Mouse (Mus musculus): Measurements from ENCODE around the gene Gm20388. TPM values are rescaled to one million over a fixed set of nuclear protein-coding genes. Genes with fewer than 3 reads are reported as not detected.
A peak's percentile ranks its signal among the peaks of the same experiment; 100 is the strongest.

Gm20388 gene
- polyA plus RNA-seq, 1 experiment from 2014 or later, result not detected

DNA sequence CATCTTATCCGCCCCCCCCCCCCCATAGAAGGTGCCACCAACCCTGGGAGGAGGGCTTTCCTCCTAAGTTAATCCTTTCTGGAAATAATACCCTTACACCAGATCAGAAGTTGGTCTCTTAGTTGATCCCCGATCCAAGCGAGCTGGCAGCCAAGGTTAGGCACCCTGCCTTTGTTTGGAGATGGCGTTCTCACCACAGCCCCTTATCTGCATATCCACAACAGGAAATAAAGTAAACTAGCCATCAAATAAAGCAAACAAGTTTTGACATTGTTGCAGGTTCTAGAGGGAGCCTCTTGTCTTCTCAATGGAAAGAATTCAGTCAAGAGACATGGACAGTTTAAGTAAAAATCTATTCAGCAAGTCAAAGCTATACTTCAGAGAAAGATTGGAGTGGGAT is 200.7 kb downstream of the Gm20388 start:
- Histone ChIP-seq H3K4me2 (replicated peaks; ENCODE audit: low read depth, low read length) (no peak overlapping the region), H3K9ac (ENCODE audit: low read depth, low read length) (no peak overlapping the region), H3K27me3 (ENCODE audit: control insufficient read depth, insufficient read depth, low read length) (peaks cover 17% of the 10 kb centered on the region), H3K27ac (ENCODE audit: low read depth, low read length) (no peak overlapping the region), H3K4me3 (ENCODE audit: low read length) (no peak overlapping the region), H3K4me1 (ENCODE audit: control insufficient read depth, insufficient read depth, low read length) (peaks cover 12% of the 10 kb centered on the region; the same call in 1 of the 2 replicates), H3K36me3 (ENCODE audit: control insufficient read depth, insufficient read depth, low read length) (no peaks in the 10 kb centered on the region), H3K9me3 (ENCODE audit: control insufficient read depth, low read length) (no peaks in the 10 kb centered on the region)
- ATAC-seq (ENCODE audit: low FRiP score, low TSS enrichment), result no peak
- 74% methylated on average over 4 of the region's 4 CpGs for WGBS

DNA sequence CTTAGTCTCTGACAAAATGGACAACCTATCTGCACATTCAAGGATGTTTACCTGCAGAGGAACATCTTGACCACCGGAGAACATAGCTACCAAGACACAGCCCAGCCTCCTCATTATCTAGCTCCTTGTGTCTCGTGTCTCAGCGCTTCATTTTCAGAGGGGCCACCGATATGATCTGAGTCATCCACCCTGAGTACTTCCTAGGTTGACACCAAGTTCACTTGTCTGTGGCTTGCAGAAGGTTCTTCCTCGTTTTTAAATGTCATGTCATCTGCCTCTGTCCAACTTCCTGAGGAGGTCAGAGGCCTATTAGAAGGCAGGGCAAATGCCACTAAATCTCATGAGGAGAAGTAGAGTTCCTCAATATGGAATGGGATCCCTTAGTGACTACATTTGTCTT is 201.9 kb downstream of the Gm20388 start:
- WGBS, result 82% methylated on average over 5 of the region's 5 CpGs
- H3K27ac ChIP-seq (ENCODE audit: low read depth, low read length), result no peak overlapping the region

DNA sequence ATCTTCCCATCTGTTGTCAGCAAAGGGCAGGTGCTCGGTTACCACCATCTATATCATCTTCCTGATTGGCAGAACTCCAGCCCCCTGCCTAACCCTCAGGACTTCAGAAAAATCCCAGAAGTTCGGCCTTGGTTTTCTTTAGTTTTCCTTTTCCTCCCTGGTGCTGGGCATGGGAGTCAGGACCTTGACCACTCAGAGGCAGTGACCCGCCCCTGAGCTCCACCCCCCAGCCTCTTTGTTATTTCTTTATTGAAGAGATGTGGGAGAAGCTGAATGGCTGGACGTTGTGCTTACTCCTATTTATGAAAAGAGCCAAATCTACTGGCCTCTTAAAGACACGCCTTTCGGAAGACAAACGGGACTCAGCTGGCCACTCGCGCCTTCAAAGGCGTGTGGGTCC is 202.7 kb downstream of the Gm20388 start:
- Histone ChIP-seq H3K27me3 (ENCODE audit: control insufficient read depth, insufficient read depth, low read length) (peaks cover 22% of the 10 kb centered on the region), H3K9me3 (ENCODE audit: control insufficient read depth, low read length) (no peaks in the 10 kb centered on the region), H3K4me3 (ENCODE audit: low read length) (peak overlapping the region; percentile 70), H3K4me2 (replicated peaks; ENCODE audit: low read depth, low read length) (peak overlapping the region; percentile 67), H3K9ac (ENCODE audit: low read depth, low read length) (peak overlapping the region; percentile 53), H3K36me3 (ENCODE audit: control insufficient read depth, insufficient read depth, low read length) (no peaks in the 10 kb centered on the region), H3K27ac (ENCODE audit: low read depth, low read length) (peak overlapping the region; percentile 76), H3K4me1 (ENCODE audit: control insufficient read depth, insufficient read depth, low read length) (peaks cover 12% of the 10 kb centered on the region; the same call in 1 of the 2 replicates)
- 3% methylated on average over 10 of the region's 10 CpGs for WGBS
- ATAC-seq (ENCODE audit: low FRiP score, low TSS enrichment), result peak; percentile 41

More for the DNA sequence above, 201.9 kb downstream of the Gm20388 start:
- ATAC-seq (ENCODE audit: low FRiP score, low TSS enrichment), result no peak
- no peaks in the 10 kb centered on the region for H3K36me3 ChIP-seq (ENCODE audit: control insufficient read depth, insufficient read depth, low read length)
- H3K27me3 ChIP-seq (ENCODE audit: control insufficient read depth, insufficient read depth, low read length), result peaks cover 22% of the 10 kb centered on the region
- H3K4me3 ChIP-seq (ENCODE audit: low read length), result no peak overlapping the region
- H3K9ac ChIP-seq (ENCODE audit: low read depth, low read length), result no peak overlapping the region
- peaks cover 12% of the 10 kb centered on the region; the same call in 1 of the 2 replicates for H3K4me1 ChIP-seq (ENCODE audit: control insufficient read depth, insufficient read depth, low read length)
- H3K4me2 ChIP-seq (replicated peaks; ENCODE audit: low read depth, low read length), result no peak overlapping the region
- no peaks in the 10 kb centered on the region for H3K9me3 ChIP-seq (ENCODE audit: control insufficient read depth, low read length)

DNA sequence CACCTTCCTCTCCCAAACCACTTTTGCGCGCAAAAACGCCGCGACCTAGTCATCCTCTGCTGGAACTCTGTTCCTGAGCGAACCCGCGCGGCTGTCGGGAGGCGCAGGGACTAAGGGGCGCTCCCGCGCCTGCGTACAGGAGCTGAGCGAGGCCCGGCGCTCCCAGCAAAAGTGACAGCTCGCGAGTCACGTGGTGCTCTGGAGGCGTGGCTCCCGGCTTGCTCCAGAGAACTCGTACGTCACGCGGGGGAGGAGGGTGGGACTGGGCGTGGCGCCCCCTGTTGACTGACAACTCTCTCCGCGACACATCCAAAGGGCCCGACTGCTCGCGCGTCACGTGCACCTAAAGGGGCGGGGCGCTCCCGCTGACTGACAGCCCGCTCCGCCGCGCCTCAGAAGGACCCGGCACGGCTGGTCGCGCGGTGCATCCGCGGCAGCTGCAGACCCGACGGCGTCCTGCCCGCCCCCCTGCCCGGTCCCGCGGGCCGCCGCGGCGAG is 203.2 kb downstream of the Gm20388 start, which contains the start of gene 6430548M08Rik:
Gene 6430548M08Rik (plus strand): TSS at position 395 of the 498 bp plus-strand sequence.
- H3K4me1 ChIP-seq (ENCODE audit: control insufficient read depth, insufficient read depth, low read length), result peaks cover 12% of the 10 kb centered on the region; the same call in 1 of the 2 replicates
- under 1% methylated on average over 60 of the region's 61 CpGs for WGBS
- H3K9me3 ChIP-seq (ENCODE audit: control insufficient read depth, low read length), result no peaks in the 10 kb centered on the region
- peak within 1 kb of the TSS; percentile 67 for H3K4me2 ChIP-seq (replicated peaks; ENCODE audit: low read depth, low read length)
- peak within 1 kb of the TSS; percentile 76 for H3K27ac ChIP-seq (ENCODE audit: low read depth, low read length)
- H3K4me3 ChIP-seq (ENCODE audit: low read length), result peak within 1 kb of the TSS; percentile 70
- ATAC-seq (ENCODE audit: low FRiP score, low TSS enrichment), result peak; percentile 96
- H3K27me3 ChIP-seq (ENCODE audit: control insufficient read depth, insufficient read depth, low read length), result peaks cover 22% of the 10 kb centered on the region
- H3K9ac ChIP-seq (ENCODE audit: low read depth, low read length), result peak within 1 kb of the TSS; percentile 63
- no peaks in the 10 kb centered on the region for H3K36me3 ChIP-seq (ENCODE audit: control insufficient read depth, insufficient read depth, low read length)

DNA sequence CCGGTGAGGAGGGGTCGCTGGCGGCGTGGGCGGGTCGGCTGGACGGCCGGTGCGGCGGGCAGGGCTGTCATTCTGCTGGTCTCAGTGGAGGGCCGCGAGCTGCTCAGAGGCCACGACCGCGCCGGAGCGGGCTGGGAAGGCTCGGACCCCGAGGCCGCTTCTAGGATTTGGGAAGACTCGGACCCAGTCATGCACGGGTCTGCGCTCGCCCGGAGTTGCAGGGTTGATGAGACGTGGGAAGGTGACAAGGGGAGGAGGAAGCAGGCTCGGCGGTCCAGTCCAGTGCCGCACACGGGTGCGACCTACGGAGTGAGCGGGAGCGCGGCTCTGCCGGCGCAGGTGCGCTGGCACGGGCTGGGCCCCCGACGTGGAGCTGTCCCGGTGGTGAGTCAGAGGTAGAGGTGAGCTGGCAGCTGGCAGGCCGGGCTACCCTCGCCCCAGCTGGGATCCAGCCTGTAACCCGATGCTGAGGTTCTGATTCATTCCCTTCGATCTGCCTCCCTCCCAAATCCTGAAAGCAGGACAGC is 203.7 kb downstream of the Gm20388 start:
- H3K27me3 ChIP-seq (ENCODE audit: control insufficient read depth, insufficient read depth, low read length), result peaks cover 22% of the 10 kb centered on the region
- peak; percentile 75 for ATAC-seq (ENCODE audit: low FRiP score, low TSS enrichment)
- H3K4me1 ChIP-seq (ENCODE audit: control insufficient read depth, insufficient read depth, low read length), result peaks cover 12% of the 10 kb centered on the region; the same call in 1 of the 2 replicates
- H3K4me3 ChIP-seq (ENCODE audit: low read length), result peak overlapping the region; percentile 70
- peak overlapping the region; percentile 67 for H3K4me2 ChIP-seq (replicated peaks; ENCODE audit: low read depth, low read length)
- no peaks in the 10 kb centered on the region for H3K9me3 ChIP-seq (ENCODE audit: control insufficient read depth, low read length)
- no peak overlapping the region for H3K27ac ChIP-seq (ENCODE audit: low read depth, low read length)
- H3K36me3 ChIP-seq (ENCODE audit: control insufficient read depth, insufficient read depth, low read length), result no peaks in the 10 kb centered on the region
- under 1% methylated on average over 46 of the region's 46 CpGs for WGBS
- H3K9ac ChIP-seq (ENCODE audit: low read depth, low read length), result peak overlapping the region; percentile 63

DNA sequence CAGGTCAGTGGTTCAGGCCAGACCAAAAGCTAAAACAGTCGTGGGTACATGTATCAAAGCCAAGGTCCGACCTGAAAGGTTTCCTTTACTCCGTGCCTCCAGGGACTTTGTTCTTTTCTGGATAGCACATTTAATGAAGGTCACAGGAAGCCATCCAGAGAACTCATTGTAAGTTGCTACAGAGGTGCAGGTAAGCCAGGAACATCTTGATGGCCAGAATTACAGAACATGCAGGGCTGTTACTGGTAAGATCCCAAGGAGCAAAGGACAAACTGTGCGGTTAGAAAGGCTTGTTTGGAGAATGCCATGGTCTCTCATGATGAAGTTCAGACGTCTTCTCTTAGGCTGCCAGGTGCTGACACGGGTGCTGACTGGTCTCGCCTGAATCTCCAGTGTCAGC is 206.0 kb downstream of the Gm20388 start:
- no peak overlapping the region for H3K4me3 ChIP-seq (ENCODE audit: low read length)
- H3K27me3 ChIP-seq (ENCODE audit: control insufficient read depth, insufficient read depth, low read length), result peaks cover 22% of the 10 kb centered on the region
- WGBS, result 69% methylated on average over 7 of the region's 7 CpGs
- no peak overlapping the region for H3K4me2 ChIP-seq (replicated peaks; ENCODE audit: low read depth, low read length)
- peaks cover 12% of the 10 kb centered on the region; the same call in 1 of the 2 replicates for H3K4me1 ChIP-seq (ENCODE audit: control insufficient read depth, insufficient read depth, low read length)
- H3K36me3 ChIP-seq (ENCODE audit: control insufficient read depth, insufficient read depth, low read length), result no peaks in the 10 kb centered on the region
- H3K27ac ChIP-seq (ENCODE audit: low read depth, low read length), result no peak overlapping the region
- no peaks in the 10 kb centered on the region for H3K9me3 ChIP-seq (ENCODE audit: control insufficient read depth, low read length)
- ATAC-seq (ENCODE audit: low FRiP score, low TSS enrichment), result no peak
- H3K9ac ChIP-seq (ENCODE audit: low read depth, low read length), result no peak overlapping the region

DNA sequence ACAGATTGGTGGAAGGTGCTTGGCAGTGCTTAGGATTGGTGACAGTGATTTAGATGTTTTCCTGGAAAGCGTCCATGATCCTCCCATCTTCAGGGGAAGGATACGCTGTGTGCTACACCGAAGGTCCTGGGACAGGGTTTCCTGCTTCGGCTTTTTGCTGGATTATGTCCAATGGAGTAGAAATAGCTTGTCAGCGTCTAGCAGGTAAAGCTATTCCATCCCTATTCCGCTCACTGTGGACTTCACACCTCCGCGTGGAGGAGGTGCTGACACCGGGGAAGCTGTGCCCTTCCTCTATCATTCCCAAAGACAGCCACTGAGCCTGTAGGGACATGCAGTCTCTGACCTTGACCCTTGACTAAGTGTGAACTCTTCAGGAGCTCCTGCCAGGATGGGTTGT is 207.5 kb downstream of the Gm20388 start:
- H3K27me3 ChIP-seq (ENCODE audit: control insufficient read depth, insufficient read depth, low read length), result peaks cover 22% of the 10 kb centered on the region
- H3K27ac ChIP-seq (ENCODE audit: low read depth, low read length), result no peak overlapping the region
- no peaks in the 10 kb centered on the region for H3K9me3 ChIP-seq (ENCODE audit: control insufficient read depth, low read length)
- H3K4me2 ChIP-seq (replicated peaks; ENCODE audit: low read depth, low read length), result no peak overlapping the region
- peaks cover 7% of the 10 kb centered on the region; the same call in 1 of the 2 replicates for H3K4me1 ChIP-seq (ENCODE audit: control insufficient read depth, insufficient read depth, low read length)
- H3K9ac ChIP-seq (ENCODE audit: low read depth, low read length), result no peak overlapping the region
- 59% methylated on average over 9 of the region's 9 CpGs for WGBS
- no peak for ATAC-seq (ENCODE audit: low FRiP score, low TSS enrichment)
- no peak overlapping the region for H3K4me3 ChIP-seq (ENCODE audit: low read length)
- H3K36me3 ChIP-seq (ENCODE audit: control insufficient read depth, insufficient read depth, low read length), result no peaks in the 10 kb centered on the region

DNA sequence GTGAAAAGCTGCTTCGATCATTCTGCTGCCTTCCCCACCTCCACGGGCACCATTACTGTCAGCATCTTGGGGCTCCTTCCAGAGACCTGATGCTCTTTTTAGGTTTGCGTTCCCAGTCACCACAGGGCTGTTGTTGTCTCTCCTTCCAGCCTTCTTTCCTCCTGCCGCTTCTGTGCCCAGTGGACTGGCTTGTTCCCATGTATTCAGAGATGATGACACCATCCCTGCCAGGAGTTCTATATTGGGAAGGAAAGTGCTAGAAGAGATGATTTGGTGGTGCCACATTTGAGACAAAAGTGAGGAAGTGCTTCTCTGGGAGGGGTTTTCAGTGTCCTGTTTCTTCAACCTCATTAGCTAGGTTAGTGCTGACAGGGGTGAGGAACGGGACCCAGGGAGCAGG is 208.2 kb downstream of the Gm20388 start:
- ATAC-seq (ENCODE audit: low FRiP score, low TSS enrichment), result no peak
- Histone ChIP-seq H3K27ac (ENCODE audit: low read depth, low read length) (no peak overlapping the region), H3K9ac (ENCODE audit: low read depth, low read length) (no peak overlapping the region), H3K4me3 (ENCODE audit: low read length) (no peak overlapping the region), H3K9me3 (ENCODE audit: control insufficient read depth, low read length) (no peaks in the 10 kb centered on the region), H3K4me1 (ENCODE audit: control insufficient read depth, insufficient read depth, low read length) (peaks cover 6% of the 10 kb centered on the region; the same call in 1 of the 2 replicates), H3K36me3 (ENCODE audit: control insufficient read depth, insufficient read depth, low read length) (no peaks in the 10 kb centered on the region), H3K4me2 (replicated peaks; ENCODE audit: low read depth, low read length) (no peak overlapping the region), H3K27me3 (ENCODE audit: control insufficient read depth, insufficient read depth, low read length) (peaks cover 22% of the 10 kb centered on the region)
- 76% methylated on average over 5 of the region's 5 CpGs for WGBS

DNA sequence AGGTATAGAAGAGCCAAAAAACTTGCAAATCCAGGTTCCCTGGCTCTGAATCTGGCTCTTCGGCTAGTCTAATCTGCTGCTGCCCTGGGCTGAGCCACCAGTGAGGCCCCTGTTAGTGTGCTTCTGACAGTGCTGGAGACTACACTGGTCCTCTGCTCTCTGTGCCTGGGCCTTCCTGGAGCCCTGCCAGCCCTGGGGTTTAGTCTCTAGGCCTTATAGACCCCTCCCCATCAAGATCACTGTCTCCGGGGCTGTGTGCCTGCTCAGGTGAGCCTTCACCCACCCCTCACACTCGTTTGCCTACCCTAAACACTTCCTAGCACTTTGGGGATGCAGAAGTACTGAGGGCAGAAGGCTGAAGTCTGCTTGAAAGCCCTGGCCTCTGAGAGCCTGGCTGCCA is 208.8 kb downstream of the Gm20388 start:
- no peaks in the 10 kb centered on the region for H3K9me3 ChIP-seq (ENCODE audit: control insufficient read depth, low read length)
- no peaks in the 10 kb centered on the region for H3K36me3 ChIP-seq (ENCODE audit: control insufficient read depth, insufficient read depth, low read length)
- peaks cover 4% of the 10 kb centered on the region; the same call in 1 of the 2 replicates for H3K4me1 ChIP-seq (ENCODE audit: control insufficient read depth, insufficient read depth, low read length)
- H3K27me3 ChIP-seq (ENCODE audit: control insufficient read depth, insufficient read depth, low read length), result peaks cover 18% of the 10 kb centered on the region
- H3K4me2 ChIP-seq (replicated peaks; ENCODE audit: low read depth, low read length), result no peak overlapping the region
- ATAC-seq (ENCODE audit: low FRiP score, low TSS enrichment), result no peak
- H3K27ac ChIP-seq (ENCODE audit: low read depth, low read length), result no peak overlapping the region
- no peak overlapping the region for H3K4me3 ChIP-seq (ENCODE audit: low read length)
- H3K9ac ChIP-seq (ENCODE audit: low read depth, low read length), result no peak overlapping the region
- WGBS, result 67% methylated on average over 3 of the region's 3 CpGs
